Mouse (Mus musculus): ENCODE results near the gene Cyp2d22. TPM values are rescaled to one million over a fixed set of nuclear protein-coding genes. Genes with fewer than 3 reads are reported as not detected.

The Cyp2d22 gene
- 29.6 and 38.1 TPM in 2 replicates for polyA plus RNA-seq (2015; fragmentation: Nextera tagmentation; extraction: Ambion mirVana)

GRCm38 (mm10) chr15:82379871-82380713 is at the start of gene Cyp2d22:
Gene Cyp2d22 (minus strand): TSS chr15:82380260.

GRCm38 (mm10) chr15:82406981-82407380 is 26.9 kb upstream of the Cyp2d22 start, which contains the start of gene Cyp2d10:
Gene Cyp2d10 (minus strand): TSS chr15:82407195.

GRCm38 (mm10) chr15:82393922-82394321 is 13.9 kb upstream of the Cyp2d22 start, which contains the start of gene Cyp2d11:
Gene Cyp2d11 (minus strand): TSS chr15:82394022.

GRCm38 (mm10) chr15:82354126-82354945 is 25.7 kb downstream of the Cyp2d22 start, which contains the start of gene Ndufa6:
Gene Ndufa6 (minus strand): TSS chr15:82354322.

GRCm38 (mm10) chr15:82338593-82339112 is 41.4 kb downstream of the Cyp2d22 start, which contains the start of the genes Naga, Pheta2 and Smdt1:
Gene Naga (minus strand): TSS chr15:82338925.
Gene Pheta2 (plus strand): TSS chr15:82338942.
Gene Smdt1 (plus strand): TSS chr15:82338959.

Small RNA genes lying within 50 kb of the gene (microRNA-seq; reads per million reads assigned to microRNA genes)
- gene Gm25990 (ENCODE audit: borderline replicate concordance, insufficient number of aligned reads), result not detected
- not detected for gene Gm27331 (ENCODE audit: borderline replicate concordance, insufficient number of aligned reads)
- not detected for gene Mir7684 (ENCODE audit: borderline replicate concordance, insufficient number of aligned reads)

Other genes with a start within 250 kb of the Cyp2d22 start
- 53.9 and 76.2 TPM in 2 replicates for gene Srebf2, start 233.1 kb downstream of the Cyp2d22 start, polyA plus RNA-seq (2015; fragmentation: Nextera tagmentation; extraction: Ambion mirVana)
- gene Shisa8, start 167.4 kb downstream of the Cyp2d22 start, polyA plus RNA-seq (2015; fragmentation: Nextera tagmentation; extraction: Ambion mirVana), result 0.25 and 0.27 TPM in 2 replicates
- gene Tnfrsf13c, start 155.9 kb downstream of the Cyp2d22 start, polyA plus RNA-seq (2015; fragmentation: Nextera tagmentation; extraction: Ambion mirVana), result 0.16 and 0.26 TPM in 2 replicates
- 24.4 and 24.9 TPM in 2 replicates for gene Cenpm, start 135.5 kb downstream of the Cyp2d22 start, polyA plus RNA-seq (2015; fragmentation: Nextera tagmentation; extraction: Ambion mirVana)
- gene 1500009C09Rik, start 127.9 kb downstream of the Cyp2d22 start, polyA plus RNA-seq (2015; fragmentation: Nextera tagmentation; extraction: Ambion mirVana), result 0.25 and 0.44 TPM in 2 replicates
- 8.6 and 22.3 TPM in 2 replicates for gene Sept3, start 105.4 kb downstream of the Cyp2d22 start, polyA plus RNA-seq (2015; fragmentation: Nextera tagmentation; extraction: Ambion mirVana)
- 0.17 TPM in 1 of 2 replicates, not detected in the other for gene Wbp2nl, start 81.3 kb downstream of the Cyp2d22 start, polyA plus RNA-seq (2015; fragmentation: Nextera tagmentation; extraction: Ambion mirVana)
- gene Naga, start 41.3 kb downstream of the Cyp2d22 start, polyA plus RNA-seq (2015; fragmentation: Nextera tagmentation; extraction: Ambion mirVana), result 52.3 and 72.5 TPM in 2 replicates
- 6.5 and 6.8 TPM in 2 replicates for gene Pheta2, start 41.3 kb downstream of the Cyp2d22 start, polyA plus RNA-seq (2015; fragmentation: Nextera tagmentation; extraction: Ambion mirVana)
- 270 and 273 TPM in 2 replicates for gene Smdt1, start 41.3 kb downstream of the Cyp2d22 start, polyA plus RNA-seq (2015; fragmentation: Nextera tagmentation; extraction: Ambion mirVana)
- 1,413 and 2,016 TPM in 2 replicates for gene Ndufa6, start 25.9 kb downstream of the Cyp2d22 start, polyA plus RNA-seq (2015; fragmentation: Nextera tagmentation; extraction: Ambion mirVana)
- gene Cyp2d11, start 13.8 kb upstream of the Cyp2d22 start, polyA plus RNA-seq (2015; fragmentation: Nextera tagmentation; extraction: Ambion mirVana), result not detected in 2 replicates
- 7.0 and 10.8 TPM in 2 replicates for gene Cyp2d10, start 26.9 kb upstream of the Cyp2d22 start, polyA plus RNA-seq (2015; fragmentation: Nextera tagmentation; extraction: Ambion mirVana)
- gene Cyp2d9, start 53.2 kb upstream of the Cyp2d22 start, polyA plus RNA-seq (2015; fragmentation: Nextera tagmentation; extraction: Ambion mirVana), result 5.7 and 8.7 TPM in 2 replicates
- not detected in 2 replicates for gene Cyp2d12, start 174.8 kb upstream of the Cyp2d22 start, polyA plus RNA-seq (2015; fragmentation: Nextera tagmentation; extraction: Ambion mirVana)
- gene Cyp2d34, start 240.7 kb upstream of the Cyp2d22 start, polyA plus RNA-seq (2015; fragmentation: Nextera tagmentation; extraction: Ambion mirVana), result not detected in 2 replicates